Mouse (Mus musculus) mature B cell (primary cell): ENCODE results near the gene Tiam1.

Experiments used
- in situ Hi-C: fragments of 300-500 bp; cut with MboI; formaldehyde crosslinking; loops from 2 replicates; pipeline ENCODE4 v1.14.3; 2019

Gene Tiam1

DNA sequence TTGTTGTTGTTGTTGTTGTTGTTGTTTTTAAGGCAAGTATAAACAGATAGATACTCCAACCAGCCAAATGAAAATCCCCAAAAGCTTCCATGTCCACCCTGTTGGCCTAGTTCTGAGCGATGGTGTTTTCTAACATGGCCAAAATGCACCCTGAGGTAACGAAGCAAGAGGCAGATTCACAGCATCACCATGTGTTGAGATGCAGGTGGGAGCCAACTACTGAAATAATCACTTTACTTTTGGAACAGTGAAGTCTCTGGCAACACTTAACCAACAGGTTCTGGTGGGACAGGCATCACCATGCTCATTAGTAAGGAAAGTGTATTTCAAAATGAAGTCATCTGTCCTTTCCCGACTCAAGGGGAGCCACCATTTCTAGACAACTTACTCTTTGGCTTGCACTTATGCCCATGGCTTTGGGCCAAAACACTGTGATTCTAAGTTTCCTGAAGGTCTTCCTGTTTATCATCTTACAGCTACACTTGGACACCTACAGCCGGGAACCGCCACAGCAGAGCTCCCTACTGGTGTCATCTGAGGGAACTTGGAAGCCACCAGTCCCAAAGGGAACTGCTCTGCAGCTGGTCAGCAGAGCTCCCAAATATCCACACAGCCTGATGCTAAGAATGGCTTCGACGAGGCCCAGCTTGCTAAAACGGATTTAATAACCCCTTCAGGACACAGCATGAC is 230.7 kb downstream of the Tiam1 start:
- in situ Hi-C loops = no loop called here

DNA sequence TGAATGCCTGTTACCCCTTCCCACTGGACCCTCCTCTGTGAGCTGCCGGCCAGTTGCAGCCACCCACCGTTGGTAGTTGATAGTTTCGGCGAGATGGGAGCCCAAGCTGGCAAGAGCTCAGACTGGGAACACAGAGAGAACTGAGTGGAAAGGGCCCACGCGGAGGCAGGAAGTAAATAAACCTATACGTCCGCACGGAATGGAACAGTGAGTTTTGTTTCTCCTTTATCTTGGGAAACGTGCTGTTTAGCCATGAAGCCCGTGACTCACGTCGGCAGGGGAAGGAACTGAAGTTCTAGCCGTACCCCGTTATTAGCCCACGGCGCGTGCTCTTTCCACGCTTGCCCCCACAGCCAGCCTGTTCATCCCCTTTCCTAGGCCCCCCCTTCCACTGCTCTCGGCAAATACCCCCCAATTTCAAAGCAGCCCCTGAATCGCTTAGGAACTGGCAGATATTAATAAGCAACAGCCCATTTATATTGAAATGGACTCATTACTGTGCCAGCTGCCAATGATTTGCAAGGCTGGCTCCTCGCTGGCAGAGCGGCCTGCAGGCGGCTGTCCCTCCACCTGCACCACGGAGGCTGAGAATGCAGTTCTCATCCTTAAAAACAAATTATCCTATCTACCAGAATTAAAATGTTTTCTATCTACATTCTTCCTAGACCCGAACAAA is 234.0 kb downstream of the Tiam1 start:
- in situ Hi-C loops = no loop called here

- in situ Hi-C loops = no loop called here
Observed at GRCm38 (mm10) chr16:89907651-89908050, 235.9 kb downstream of the Tiam1 start.

- in situ Hi-C loops = no loop called here
Observed at GRCm38 (mm10) chr16:89906909-89907308, 236.7 kb downstream of the Tiam1 start.

- in situ Hi-C loops = no loop called here
Observed at GRCm38 (mm10) chr16:89905730-89906305, 237.8 kb downstream of the Tiam1 start.

GRCm38 (mm10) chr16:89904121-89904520 is 239.4 kb downstream of the Tiam1 start:
- in situ Hi-C loops = no loop called here

- in situ Hi-C loops = no loop called here
Observed at GRCm38 (mm10) chr16:89902578-89903304, 240.8 kb downstream of the Tiam1 start.

DNA sequence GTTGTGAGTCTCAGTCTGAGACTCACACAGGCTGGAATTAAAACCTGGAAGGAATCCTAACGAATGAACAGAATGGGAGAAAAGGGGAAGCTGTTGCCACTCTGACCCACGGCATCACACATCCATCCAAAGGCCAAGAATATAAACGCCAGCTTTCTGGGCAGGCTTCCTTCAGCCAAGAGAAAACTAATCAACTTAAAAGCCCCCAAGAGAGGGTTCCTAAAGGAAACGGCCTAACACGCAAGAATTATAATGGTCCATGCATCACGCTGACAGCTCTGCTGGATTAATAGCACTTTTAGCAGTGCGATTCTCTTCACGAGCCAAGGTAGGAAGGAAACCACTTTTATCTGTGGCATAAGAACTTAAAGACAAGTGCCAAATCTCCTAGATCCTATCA is 242.9 kb downstream of the Tiam1 start:
- in situ Hi-C loops = no loop called here

- in situ Hi-C loops = no loop called here
Observed at GRCm38 (mm10) chr16:89899192-89899591, 244.4 kb downstream of the Tiam1 start.

GRCm38 (mm10) chr16:89898299-89898625 is 245.3 kb downstream of the Tiam1 start:
- in situ Hi-C loops = no loop called here

- in situ Hi-C loops = no loop called here
Observed at GRCm38 (mm10) chr16:89897547-89898298, 245.8 kb downstream of the Tiam1 start.

DNA sequence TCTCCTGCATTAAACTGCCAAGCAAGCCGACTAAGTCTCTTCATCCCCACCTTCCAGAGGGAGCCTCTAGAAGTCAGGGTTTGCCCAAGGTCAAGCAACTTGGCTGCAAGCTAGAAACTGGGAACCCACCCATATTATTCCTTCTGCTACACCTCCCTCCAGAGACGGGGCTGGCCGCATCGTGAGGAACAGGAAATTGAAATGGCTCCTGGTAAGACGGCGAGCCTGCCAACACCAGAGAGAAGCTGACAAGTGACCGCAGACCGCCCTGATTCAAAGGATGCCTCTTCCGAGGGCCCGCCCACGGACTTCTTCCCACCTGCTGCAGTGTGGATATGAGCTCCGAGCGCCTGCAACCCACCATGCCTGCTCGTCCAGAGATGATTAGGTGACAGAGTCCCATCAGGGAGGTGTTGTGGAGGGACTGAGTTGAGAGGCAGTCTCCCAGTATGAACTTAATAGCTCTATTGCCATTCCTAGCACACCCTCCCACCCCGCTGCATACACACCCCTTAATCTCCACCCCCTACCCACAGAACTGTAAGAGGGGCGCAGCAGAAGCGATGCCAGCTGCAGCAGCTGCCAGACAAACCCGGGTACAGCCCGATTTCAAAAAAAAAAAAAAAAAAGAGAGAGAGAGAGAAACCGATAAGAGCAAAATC is 246.6 kb downstream of the Tiam1 start:
- in situ Hi-C loops = no loop called here

GRCm38 (mm10) chr16:89896392-89896791 is 247.2 kb downstream of the Tiam1 start:
- in situ Hi-C loops = no loop called here

DNA sequence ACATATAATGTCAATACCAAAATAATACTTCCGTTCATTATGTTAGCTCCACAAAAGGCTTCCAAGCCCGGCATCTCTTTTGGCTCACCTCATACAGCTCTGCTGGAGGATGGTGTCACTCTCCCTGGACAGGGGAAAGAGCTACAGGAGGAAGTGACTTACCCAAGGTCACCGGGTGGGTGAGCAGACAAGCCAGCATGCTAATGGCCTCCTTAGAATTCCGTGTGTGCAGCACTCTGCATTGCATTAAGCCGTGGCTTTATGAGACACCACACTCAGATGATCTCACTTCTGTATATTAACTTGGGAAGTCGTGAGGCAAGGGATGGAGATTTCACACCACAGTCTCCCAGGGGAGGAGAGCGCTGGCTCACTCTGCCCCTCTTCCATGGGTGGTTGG is 248.3 kb downstream of the Tiam1 start:
- in situ Hi-C loops = no loop called here

DNA sequence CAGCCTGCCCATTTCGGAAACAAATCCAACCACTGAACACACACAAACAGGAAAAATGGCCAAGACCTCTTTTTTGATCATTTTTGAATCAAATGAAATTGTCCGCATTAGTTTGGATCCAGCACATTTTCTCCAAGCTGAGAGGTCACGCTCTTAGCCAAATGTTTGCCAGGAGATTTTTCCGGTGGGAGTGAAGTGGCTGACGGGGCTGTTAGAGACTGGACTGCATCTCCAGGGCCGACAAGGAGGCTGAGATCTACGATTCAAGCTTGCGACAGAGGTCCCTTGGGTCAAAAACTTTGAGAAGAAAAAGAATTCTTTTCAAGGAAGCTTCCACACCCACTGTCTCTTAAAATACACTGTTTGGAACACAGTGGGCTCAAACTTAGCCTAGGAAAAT is 248.8 kb downstream of the Tiam1 start:
- in situ Hi-C loops = no loop called here

DNA sequence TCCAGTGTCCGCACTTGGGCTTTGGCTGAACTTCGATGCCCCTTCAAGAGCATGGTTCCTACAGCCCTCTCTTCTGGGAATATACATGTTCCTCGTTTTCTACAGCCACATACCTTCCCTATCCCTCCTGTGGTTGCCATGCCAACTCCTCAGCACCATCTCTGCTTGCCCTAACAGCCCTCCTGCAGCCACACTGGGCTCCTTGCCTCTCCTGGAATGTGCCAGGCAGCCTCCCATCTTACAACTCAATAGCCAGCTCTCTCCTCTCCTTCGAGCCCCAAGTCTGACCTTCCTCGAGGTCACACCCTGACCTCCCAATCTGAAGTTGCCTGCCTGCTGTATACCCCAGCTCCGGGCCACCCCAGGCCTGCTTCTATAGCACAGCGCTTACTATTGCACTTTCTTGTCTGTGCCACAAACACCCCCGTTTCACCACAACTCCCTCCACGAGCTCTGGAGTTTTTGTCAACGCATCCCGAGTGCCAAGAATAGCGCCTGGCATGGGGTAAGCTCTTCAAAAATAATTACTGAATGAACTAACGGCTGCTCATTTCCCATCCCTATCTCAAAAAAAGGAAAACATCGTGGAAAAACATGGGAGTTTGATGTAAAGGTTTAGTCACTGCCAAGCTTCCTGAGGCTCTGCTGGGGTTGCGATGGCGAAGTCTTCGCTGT is 252.9 kb downstream of the Tiam1 start:
- in situ Hi-C loops = no loop called here

DNA sequence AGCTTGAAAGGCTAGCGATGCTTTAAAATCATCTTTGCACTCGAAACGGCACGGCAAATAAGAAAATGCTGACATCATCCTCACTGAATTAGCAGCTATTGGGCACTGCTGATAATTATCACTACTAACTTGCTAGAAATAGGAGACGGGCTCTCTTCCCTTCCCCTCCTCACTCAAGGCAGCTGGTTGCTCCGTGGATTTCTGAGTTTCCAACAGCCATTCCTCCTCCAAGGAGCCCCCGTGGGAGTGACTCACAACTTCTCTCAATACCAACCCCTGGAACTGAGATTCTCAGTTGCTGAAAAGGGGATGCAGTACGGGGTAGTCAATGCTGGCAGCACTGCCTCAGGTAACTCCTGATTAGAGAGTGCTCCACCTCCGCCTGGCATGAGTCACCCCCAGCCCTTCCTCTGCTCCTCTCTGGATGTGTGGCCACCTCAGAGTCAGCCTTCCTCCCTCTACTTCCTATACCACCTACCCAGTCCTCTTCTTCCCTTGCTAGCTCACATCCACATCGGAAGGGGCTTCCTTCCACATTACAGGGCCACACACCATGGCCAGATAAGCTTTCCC is 253.6 kb downstream of the Tiam1 start:
- in situ Hi-C loops = no loop called here

DNA sequence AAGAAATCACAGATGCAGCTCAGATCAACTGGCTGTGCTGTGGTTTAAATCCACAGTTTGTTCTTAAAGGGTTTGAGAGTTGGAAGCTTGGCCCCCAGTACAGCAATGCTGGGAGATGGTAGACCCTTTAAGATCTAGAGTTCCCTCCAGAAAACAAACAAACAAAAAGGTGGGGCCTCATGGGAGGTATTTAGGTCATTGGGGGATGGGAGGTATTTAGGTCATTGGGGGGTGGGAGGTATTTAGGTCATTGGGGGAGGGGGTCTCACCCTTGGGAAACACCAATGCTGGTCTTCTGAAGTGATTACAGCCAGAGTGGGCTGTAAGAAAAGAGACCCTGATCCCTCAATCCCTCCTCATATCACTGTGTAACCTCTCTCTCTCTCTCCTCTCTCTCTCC is 257.0 kb downstream of the Tiam1 start:
- in situ Hi-C loops = no loop called here

GRCm38 (mm10) chr16:89885661-89886060 is 257.9 kb downstream of the Tiam1 start:
- in situ Hi-C loops = no loop called here

DNA sequence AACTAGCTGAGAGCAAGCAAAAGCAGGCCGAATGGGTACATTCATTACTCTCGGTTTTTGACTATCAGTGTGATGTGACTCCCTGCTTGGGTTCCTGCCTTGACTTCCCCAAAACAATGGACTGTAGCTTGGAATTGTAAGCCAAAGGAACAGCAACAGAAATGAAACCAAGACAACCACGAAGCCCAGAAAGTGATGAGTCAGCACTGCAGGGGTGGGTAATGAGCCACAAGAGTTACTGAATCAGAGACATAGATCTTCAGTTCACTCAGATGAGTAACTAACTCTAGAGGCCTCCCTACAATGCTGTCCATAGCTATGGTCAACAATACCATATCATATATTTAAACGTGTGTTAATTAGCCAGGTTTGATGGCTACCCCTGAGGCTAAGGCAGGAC is 259.7 kb downstream of the Tiam1 start:
- in situ Hi-C loops = no loop called here
